Mouse (Mus musculus) testis, adult 2 months (tissue): ENCODE results near the gene Pyurf. TPM values are rescaled to one million over a fixed set of nuclear protein-coding genes. Genes with fewer than 3 reads are reported as not detected.

ENCODE experiments used
- H3K27ac ChIP-seq: fragments of 200-500 bp; 2 replicates; pipeline ENCODE4 v1.5.1; 2012; ENCODE audit warnings: low read depth, low read length; ENCODE audit not compliant: control insufficient read depth, insufficient read depth
- H3K27me3 ChIP-seq: fragments of 200-500 bp; 2 replicates; pipeline ENCODE4 v1.6.1; 2012; ENCODE audit warnings: mild to moderate bottlenecking, low read length, moderate library complexity; ENCODE audit not compliant: control insufficient read depth, insufficient read depth
- H3K36me3 ChIP-seq: fragments of 200-500 bp; 2 replicates; pipeline ENCODE4 v1.6.1; 2012; ENCODE audit warnings: mild to moderate bottlenecking, low read length; ENCODE audit not compliant: control insufficient read depth, insufficient read depth
- H3K4me1 ChIP-seq: fragments of 200-500 bp; 2 replicates; pipeline ENCODE4 v1.6.1; 2012; ENCODE audit warnings: low read length; ENCODE audit not compliant: control insufficient read depth, insufficient read depth
- H3K4me3 ChIP-seq: fragments of 200-500 bp; 2 replicates; pipeline ENCODE4 v1.5.1; 2012; ENCODE audit warnings: low read depth, mild to moderate bottlenecking, low read length, moderate library complexity, mixed read lengths; ENCODE audit not compliant: control insufficient read depth
- CTCF ChIP-seq: fragments of 200-500 bp; IDR thresholded peaks from 2 replicates; pipeline ENCODE4 v1.5.1; 2012; ENCODE audit warnings: low read depth, mild to moderate bottlenecking, inconsistent platforms, low read length, moderate library complexity; ENCODE audit not compliant: control insufficient read depth, insufficient read depth, insufficient replicate concordance
- POLR2A ChIP-seq: fragments of 200-500 bp; IDR thresholded peaks from 2 replicates; pipeline ENCODE4 v1.6.1; 2012; ENCODE audit warnings: low read depth, mild to moderate bottlenecking, inconsistent platforms, low read length, moderate library complexity; ENCODE audit not compliant: control insufficient read depth
- polyA plus RNA-seq: library from polyadenylated mRNA; depleted of rRNA; stranded (reverse); fragments of >200 nt; gene quantifications from 2 replicates; pipeline ENCODE4 v1.2.3, GENCODE M21; 2012; rRNA removed

Pyurf gene
- polyA plus RNA-seq, 1 experiment: 1.6 TPM

GRCm38 (mm10) chr6:57693116-57693515 lies 1.2 kb upstream of the Pyurf start:
- H3K27ac ChIP-seq: no peak overlapping the region
- H3K27me3 ChIP-seq: no peaks in the 10 kb centered on the region
- H3K4me3 ChIP-seq: no peak overlapping the region
- no peaks in the 10 kb centered on the region for H3K36me3 ChIP-seq
- H3K4me1 ChIP-seq: peaks cover 7% of the 10 kb centered on the region; the same call in 1 of the 2 replicates
- TF ChIP-seq CTCF: no peak
- TF ChIP-seq POLR2A: no peak

- TF ChIP-seq CTCF (no peak), POLR2A (no peak)
- no peaks in the 10 kb centered on the region for H3K27me3 ChIP-seq
- no peaks in the 10 kb centered on the region for H3K36me3 ChIP-seq
- no peak overlapping the region for H3K27ac ChIP-seq
- H3K4me1 ChIP-seq: no peaks in the 10 kb centered on the region
- H3K4me3 ChIP-seq: no peak overlapping the region
Observed at GRCm38 (mm10) chr6:57684156-57684555, 7.7 kb downstream of the Pyurf start.

- no peak overlapping the region for H3K4me3 ChIP-seq
- TF ChIP-seq CTCF (no peak), POLR2A (no peak)
- no peaks in the 10 kb centered on the region for H3K4me1 ChIP-seq
- H3K27ac ChIP-seq: no peak overlapping the region
- H3K27me3 ChIP-seq: no peaks in the 10 kb centered on the region
- no peaks in the 10 kb centered on the region for H3K36me3 ChIP-seq
Observed at GRCm38 (mm10) chr6:57661295-57661694, 30.6 kb downstream of the Pyurf start.

- TF ChIP-seq POLR2A: no peak
- Histone ChIP-seq H3K27ac (no peak overlapping the region), H3K27me3 (no peaks in the 10 kb centered on the region), H3K36me3 (no peaks in the 10 kb centered on the region), H3K4me1 (no peaks in the 10 kb centered on the region), H3K4me3 (no peak overlapping the region)
Observed at GRCm38 (mm10) chr6:57647256-57647655, 44.6 kb downstream of the Pyurf start.

- TF ChIP-seq POLR2A (no peak), CTCF (no peak)
- no peak overlapping the region for H3K27ac ChIP-seq
- no peaks in the 10 kb centered on the region for H3K27me3 ChIP-seq
- H3K36me3 ChIP-seq: no peaks in the 10 kb centered on the region
- no peak overlapping the region for H3K4me3 ChIP-seq
- H3K4me1 ChIP-seq: no peaks in the 10 kb centered on the region
Observed at GRCm38 (mm10) chr6:57641789-57642188, 50.1 kb downstream of the Pyurf start.

- no peak overlapping the region for H3K27ac ChIP-seq
- H3K4me3 ChIP-seq: no peak overlapping the region
- no peaks in the 10 kb centered on the region for H3K4me1 ChIP-seq
- no peaks in the 10 kb centered on the region for H3K27me3 ChIP-seq
- H3K36me3 ChIP-seq: no peaks in the 10 kb centered on the region
- no peak for TF ChIP-seq CTCF
- no peak for TF ChIP-seq POLR2A
Observed at GRCm38 (mm10) chr6:57639531-57639930, 52.3 kb downstream of the Pyurf start.

Other genes starting within 250 kb of the Pyurf start
- 0.40 and 0.83 TPM in 2 replicates for gene Ppm1k, start 156.6 kb downstream of the Pyurf start, polyA plus RNA-seq
- gene Herc6, start 111.1 kb downstream of the Pyurf start, polyA plus RNA-seq: 2.4 and 4.2 TPM in 2 replicates
- 71.1 and 87.9 TPM in 2 replicates for gene Lancl2, start 10.5 kb upstream of the Pyurf start, polyA plus RNA-seq
- gene Vopp1, start 133.1 kb upstream of the Pyurf start, polyA plus RNA-seq: 1.1 and 1.2 TPM in 2 replicates
- gene Vmn1r21, start 158.3 kb upstream of the Pyurf start, polyA plus RNA-seq: 0.14 and 0.36 TPM in 2 replicates
- gene Vmn1r22, start 215.9 kb upstream of the Pyurf start, polyA plus RNA-seq: not detected in 2 replicates
- not detected in 2 replicates for gene Vmn1r23, start 234.8 kb upstream of the Pyurf start, polyA plus RNA-seq